Mouse (Mus musculus) megakaryocyte, embryonic 14.5 days (primary cell): Measurements from ENCODE around the gene Crtac1. TPM values are rescaled to one million over a fixed set of nuclear protein-coding genes. Genes with fewer than 3 reads are reported as not detected.

Experiments used
- H3K27me3 ChIP-seq: replicated peaks from 2 replicates; pipeline ENCODE3; 2012; ENCODE audit warnings: inconsistent platforms
- H3K36me3 ChIP-seq: replicated peaks from 2 replicates; pipeline ENCODE3; 2012; ENCODE audit warnings: low read length, inconsistent platforms, mixed read lengths
- H3K4me1 ChIP-seq: 2 replicates; pipeline ENCODE4 v1.6.1; 2012; ENCODE audit warnings: inconsistent platforms
- H3K4me3 ChIP-seq: replicated peaks from 2 replicates; pipeline ENCODE3; 2012; ENCODE audit warnings: moderate library complexity, mild to moderate bottlenecking, inconsistent platforms
- H3K9me3 ChIP-seq: 2 replicates; pipeline ENCODE4 v1.6.1; 2012; ENCODE audit warnings: inconsistent platforms
- FLI1 ChIP-seq: IDR thresholded peaks from 2 replicates; pipeline ENCODE4 v1.6.1; 2012; ENCODE audit warnings: low read length, inconsistent platforms, mixed read lengths
- GATA1 ChIP-seq: IDR thresholded peaks from 3 replicates; pipeline ENCODE4 v1.6.1; 2012; ENCODE audit warnings: mixed read lengths, low read length, inconsistent platforms, borderline replicate concordance
- polyA plus RNA-seq: library from polyadenylated mRNA; stranded (reverse); fragments of >175 nt; gene quantifications from 2 replicates; pipeline ENCODE4 v1.2.3, GENCODE M21; 2012; ENCODE audit warnings: low replicate concordance; ENCODE audit not compliant: insufficient read depth

The Crtac1 gene
- polyA plus RNA-seq, 1 experiment: 0.03 TPM

DNA sequence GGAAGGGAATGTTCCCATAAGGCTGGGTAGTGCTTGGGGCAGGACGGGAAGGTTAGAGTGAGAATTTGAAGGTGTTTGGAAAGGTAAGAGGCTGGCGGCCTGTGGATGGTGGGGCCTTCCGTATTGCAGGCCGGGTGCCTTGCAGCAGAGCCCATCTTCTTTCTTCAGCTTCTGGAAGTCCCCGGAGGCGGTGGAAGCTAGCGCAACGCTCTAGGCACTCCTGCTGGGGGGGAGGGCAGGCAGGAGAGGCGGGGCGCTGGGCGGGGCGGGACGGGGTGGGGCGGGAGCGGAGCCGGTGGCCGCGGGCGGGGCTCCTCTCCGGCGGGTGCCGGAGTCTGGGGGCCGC is 176.2 kb downstream of the Crtac1 start:
- no peak for TF ChIP-seq FLI1
- TF ChIP-seq GATA1: no peak
- no peaks in the 10 kb centered on the region for H3K36me3 ChIP-seq
- H3K27me3 ChIP-seq: peaks cover 69% of the 10 kb centered on the region
- H3K4me1 ChIP-seq: peaks cover 8% of the 10 kb centered on the region
- no peaks in the 10 kb centered on the region for H3K9me3 ChIP-seq
- H3K4me3 ChIP-seq: no peak overlapping the region

DNA sequence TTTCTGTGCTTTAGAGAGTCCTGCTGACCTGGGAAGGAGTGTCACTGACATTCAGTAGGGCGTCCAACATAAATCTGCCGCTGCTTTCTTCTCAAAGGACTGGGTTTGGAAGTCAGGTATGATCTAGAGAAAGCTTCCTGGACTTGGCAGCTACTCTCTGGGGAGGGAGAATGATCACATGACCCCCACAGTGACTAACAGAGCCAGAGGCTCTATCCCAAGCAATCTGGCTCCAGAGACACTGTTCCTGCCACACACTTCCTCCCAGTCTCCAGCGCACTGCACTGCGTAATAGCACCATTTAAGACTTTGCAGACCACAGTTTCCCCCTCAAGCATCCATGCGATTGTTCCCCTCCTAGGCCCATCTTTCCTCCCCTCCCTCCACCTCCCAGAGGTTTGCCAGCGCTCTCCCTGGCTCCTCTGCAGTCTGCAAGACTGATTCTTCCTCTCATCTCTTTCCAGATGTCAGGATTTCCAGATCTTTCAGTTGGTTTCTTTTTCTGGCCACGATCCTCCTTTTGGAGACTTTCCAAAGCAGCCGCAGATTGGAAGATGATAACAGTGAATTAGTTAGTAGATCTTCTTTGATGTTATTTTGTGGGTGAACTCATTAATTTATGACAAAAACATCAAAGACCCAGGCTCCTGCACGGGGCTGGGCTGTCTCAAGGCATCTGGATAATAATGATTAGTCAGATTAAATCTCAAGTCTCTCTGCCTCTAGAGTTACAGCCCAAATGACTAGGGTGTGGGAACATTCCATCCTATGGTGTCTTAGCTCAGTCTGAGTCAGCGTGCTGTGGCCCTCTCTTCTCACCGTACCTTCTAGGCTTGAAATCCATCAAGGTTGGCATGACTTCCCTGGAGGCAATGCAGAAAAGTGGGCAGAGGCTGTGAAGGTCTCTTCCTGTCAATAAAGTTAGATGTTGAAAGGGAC is 181.3 kb downstream of the Crtac1 start:
- TF ChIP-seq GATA1 (no peak), FLI1 (no peak)
- Histone ChIP-seq H3K4me1 (no peaks in the 10 kb centered on the region), H3K4me3 (no peak overlapping the region), H3K36me3 (no peaks in the 10 kb centered on the region), H3K9me3 (no peaks in the 10 kb centered on the region), H3K27me3 (peaks cover 55% of the 10 kb centered on the region)

DNA sequence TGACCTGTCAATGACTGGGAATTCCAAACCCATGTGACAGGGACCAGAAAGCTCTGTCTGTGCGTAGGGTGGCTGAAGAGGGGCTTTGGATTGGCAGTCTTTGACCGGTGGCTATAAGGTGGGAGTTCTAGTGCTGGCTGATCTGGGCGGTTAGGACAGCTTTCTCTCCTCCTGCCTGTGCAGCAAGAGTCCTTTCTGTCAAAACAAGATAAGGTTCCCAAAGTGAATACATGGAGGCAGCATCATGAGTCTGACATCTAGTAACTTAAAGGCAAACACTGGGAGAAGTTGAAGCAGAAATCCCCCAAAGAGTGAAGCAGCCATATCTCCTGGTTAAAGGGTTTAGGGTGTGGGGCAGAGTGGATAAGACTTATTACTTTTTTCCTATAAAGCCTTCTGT is 184.1 kb downstream of the Crtac1 start, which contains the start of gene Golga7b:
Golga7b (plus strand) TSS at position 56 of the 400 bp plus-strand sequence.
- H3K27me3 ChIP-seq: peaks cover 49% of the 10 kb centered on the region
- TF ChIP-seq GATA1: no peak
- no peak for TF ChIP-seq FLI1
- no peaks in the 10 kb centered on the region for H3K9me3 ChIP-seq
- H3K36me3 ChIP-seq: no peaks in the 10 kb centered on the region
- H3K4me1 ChIP-seq: no peaks in the 10 kb centered on the region
- H3K4me3 ChIP-seq: no peak within 1 kb of the TSS

DNA sequence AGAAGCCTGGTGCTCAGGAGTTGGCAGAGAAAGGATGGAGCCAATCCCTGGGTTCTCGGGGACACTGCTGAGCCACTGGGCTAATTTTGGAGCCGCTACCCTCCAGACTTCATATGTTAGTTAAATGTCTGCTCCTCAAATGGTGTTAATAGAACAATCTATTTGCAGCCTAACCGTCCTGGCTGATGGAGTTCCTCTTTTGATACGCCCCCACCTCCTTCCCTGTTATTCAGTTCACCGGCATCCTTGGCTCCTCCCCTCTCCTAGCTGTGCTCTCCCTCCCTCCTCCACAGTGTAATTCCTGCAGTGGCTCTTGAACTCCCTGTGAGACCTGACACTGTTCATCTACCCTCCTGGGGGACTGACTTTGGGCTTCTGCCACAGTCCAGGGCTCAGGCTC is 185.0 kb downstream of the Crtac1 start:
- H3K9me3 ChIP-seq: no peaks in the 10 kb centered on the region
- H3K36me3 ChIP-seq: no peaks in the 10 kb centered on the region
- peaks cover 53% of the 10 kb centered on the region for H3K27me3 ChIP-seq
- TF ChIP-seq GATA1 (no peak), FLI1 (no peak)
- H3K4me3 ChIP-seq: no peak overlapping the region
- no peaks in the 10 kb centered on the region for H3K4me1 ChIP-seq

DNA sequence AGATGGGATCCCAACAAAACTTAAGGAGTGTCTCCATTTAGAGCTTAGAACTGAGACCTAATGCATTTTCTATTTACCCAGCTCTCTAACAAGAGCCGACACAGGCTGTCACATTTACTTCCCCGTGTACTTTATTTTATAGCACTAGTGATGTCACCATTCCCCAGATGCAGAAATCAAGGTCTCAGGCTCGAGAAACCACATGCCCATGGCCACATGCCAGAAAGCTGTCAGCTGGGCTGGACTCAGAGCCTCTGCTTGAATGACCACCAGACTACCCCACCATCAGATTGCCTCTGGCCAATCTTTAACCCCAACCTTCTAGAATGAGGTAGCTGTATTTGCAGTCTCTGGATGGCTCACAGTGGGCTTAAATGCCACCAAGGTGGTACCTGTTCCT is 188.2 kb downstream of the Crtac1 start:
- Histone ChIP-seq H3K27me3 (peaks cover 58% of the 10 kb centered on the region), H3K4me1 (no peaks in the 10 kb centered on the region), H3K9me3 (no peaks in the 10 kb centered on the region), H3K4me3 (no peak overlapping the region), H3K36me3 (no peaks in the 10 kb centered on the region)
- TF ChIP-seq GATA1 (no peak), FLI1 (no peak)

DNA sequence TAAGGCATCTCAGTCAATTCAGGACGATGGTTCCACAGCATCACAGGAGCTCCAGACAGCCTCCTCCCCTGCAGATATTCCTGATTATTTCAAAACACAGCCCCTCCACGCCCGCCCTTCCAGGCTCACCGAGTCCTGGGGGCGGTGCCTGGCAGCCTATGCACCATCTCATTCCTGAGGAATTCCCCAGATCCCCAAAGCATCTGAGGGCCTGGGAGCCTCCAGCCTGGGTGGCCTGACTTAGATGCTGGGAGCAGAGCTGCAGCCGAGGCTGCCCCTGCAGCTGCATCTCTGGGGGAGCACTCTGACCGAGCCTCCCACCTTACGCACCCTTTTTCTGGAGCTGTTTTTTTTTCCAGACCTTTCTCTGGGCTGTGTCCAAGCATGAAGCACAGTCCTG is 190.7 kb downstream of the Crtac1 start:
- Histone ChIP-seq H3K36me3 (no peaks in the 10 kb centered on the region), H3K4me1 (no peaks in the 10 kb centered on the region), H3K27me3 (peaks cover 50% of the 10 kb centered on the region), H3K4me3 (no peak overlapping the region), H3K9me3 (no peaks in the 10 kb centered on the region)
- TF ChIP-seq FLI1 (no peak), GATA1 (no peak)

DNA sequence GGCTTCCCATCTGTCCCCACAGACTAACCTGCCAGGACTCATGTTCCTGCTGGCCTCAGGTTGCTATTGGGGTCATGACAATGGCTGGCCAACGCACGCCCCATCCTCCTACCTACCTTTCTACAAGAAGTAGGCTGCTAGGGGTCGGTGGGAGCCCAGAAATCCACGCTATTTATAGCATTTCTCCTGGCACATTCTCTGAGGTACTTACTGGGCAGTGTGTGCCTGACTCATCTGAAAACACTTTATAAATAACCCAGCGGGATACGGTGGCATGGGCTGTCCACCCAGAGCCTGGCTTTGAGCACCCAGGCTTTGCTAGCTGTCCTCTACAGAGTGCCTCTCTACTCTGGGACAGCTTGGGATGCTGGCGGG is 193.3 kb downstream of the Crtac1 start:
- Histone ChIP-seq H3K9me3 (no peaks in the 10 kb centered on the region), H3K36me3 (no peaks in the 10 kb centered on the region), H3K27me3 (peaks cover 42% of the 10 kb centered on the region), H3K4me1 (no peaks in the 10 kb centered on the region), H3K4me3 (no peak overlapping the region)
- TF ChIP-seq GATA1 (no peak), FLI1 (no peak)

DNA sequence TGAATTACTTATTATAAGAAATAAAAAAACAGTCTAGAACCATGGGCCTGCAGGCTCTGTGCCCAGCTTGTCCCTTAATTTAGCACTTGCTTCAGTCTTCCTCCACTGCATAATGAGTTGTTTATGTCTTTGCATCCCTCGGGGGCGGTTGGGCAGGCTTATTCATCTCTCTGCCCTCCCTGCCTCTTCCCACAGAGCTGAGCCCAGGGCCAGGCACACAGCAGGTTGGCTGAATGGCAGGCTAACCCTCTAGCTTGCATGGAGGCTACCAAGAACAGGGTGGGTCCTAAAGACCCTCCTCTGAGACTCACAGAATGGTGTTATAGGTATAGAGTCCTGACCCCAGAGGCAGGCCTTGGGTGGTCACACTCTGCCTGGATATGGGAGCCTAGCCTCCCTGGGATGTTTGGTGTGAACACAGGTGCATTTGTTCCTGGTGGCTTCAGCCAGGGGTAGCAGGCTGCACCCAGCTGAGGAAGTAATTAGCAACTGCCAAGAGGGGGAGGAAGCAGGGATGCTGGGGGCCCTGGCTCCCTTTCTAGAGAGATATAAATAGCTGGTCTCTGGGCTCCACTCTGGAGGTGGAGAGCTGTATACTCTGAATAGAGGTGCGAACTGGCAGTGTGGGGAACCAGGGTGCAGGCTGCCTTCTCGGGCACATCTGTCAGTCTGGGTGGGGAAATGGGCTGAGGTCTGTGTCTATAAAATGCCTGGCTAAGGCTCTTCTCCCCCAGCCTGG is 193.8 kb downstream of the Crtac1 start:
- H3K4me3 ChIP-seq: no peak overlapping the region
- TF ChIP-seq FLI1: no peak
- TF ChIP-seq GATA1: no peak
- no peaks in the 10 kb centered on the region for H3K36me3 ChIP-seq
- peaks cover 44% of the 10 kb centered on the region for H3K27me3 ChIP-seq
- no peaks in the 10 kb centered on the region for H3K4me1 ChIP-seq
- no peaks in the 10 kb centered on the region for H3K9me3 ChIP-seq

Other genes with a start within 250 kb of the Crtac1 start
- gene Sfrp5, start 229.5 kb downstream of the Crtac1 start, polyA plus RNA-seq: not detected in 2 replicates
- gene Golga7b, start 184.2 kb downstream of the Crtac1 start, polyA plus RNA-seq: 0.09 and 0.58 TPM in 2 replicates
- gene R3hcc1l, start 87.0 kb upstream of the Crtac1 start, polyA plus RNA-seq: 1.1 and 1.5 TPM in 2 replicates
- 0.20 TPM in 1 of 2 replicates, not detected in the other for gene Loxl4, start 181.0 kb upstream of the Crtac1 start, polyA plus RNA-seq